Mouse (Mus musculus): ENCODE measurements around the gene Rrp9.

Rrp9 gene

GRCm38 (mm10) chr9:106475663-106476001, at the start of gene Rrp9:
Gene Rrp9, plus strand, starts transcription at chr9:106475963.
- no peak for DNase-seq (ENCODE audit: low read depth, low spot score)

- DNase-seq (ENCODE audit: low read depth, low spot score), result no peak
Observed at GRCm38 (mm10) chr9:106428719-106429220, 47.0 kb upstream of the Rrp9 start.

GRCm38 (mm10) chr9:106429221-106430014, 46.3 kb upstream of the Rrp9 start, which contains the start of gene Rpl29:
Gene Rpl29, plus strand, starts transcription at chr9:106429454.
- DNase-seq (ENCODE audit: low read depth, low spot score), result peak; percentile 93

- DNase-seq (ENCODE audit: low read depth, low spot score), result no peak
Observed at GRCm38 (mm10) chr9:106430015-106430264, 45.8 kb upstream of the Rrp9 start.

GRCm38 (mm10) chr9:106433389-106433788, 42.4 kb upstream of the Rrp9 start:
- no peak for DNase-seq (ENCODE audit: low read depth, low spot score)

GRCm38 (mm10) chr9:106436566-106436965, 39.2 kb upstream of the Rrp9 start:
- DNase-seq (ENCODE audit: low read depth, low spot score), result no peak

GRCm38 (mm10) chr9:106442680-106443079, 33.1 kb upstream of the Rrp9 start:
- DNase-seq (ENCODE audit: low read depth, low spot score), result no peak

- no peak for DNase-seq (ENCODE audit: low read depth, low spot score)
Observed at GRCm38 (mm10) chr9:106444836-106445235, 30.9 kb upstream of the Rrp9 start.

- peak; percentile 97 for DNase-seq (ENCODE audit: low read depth, low spot score)
Observed at GRCm38 (mm10) chr9:106447348-106447747, 28.4 kb upstream of the Rrp9 start, which contains the start of the genes Abhd14b and Abhd14a. Gene Abhd14b, plus strand, starts transcription at chr9:106447459. Gene Abhd14a, minus strand, starts transcription at chr9:106447678.

GRCm38 (mm10) chr9:106447951-106448350, 27.8 kb upstream of the Rrp9 start:
- no peak for DNase-seq (ENCODE audit: low read depth, low spot score)

- DNase-seq (ENCODE audit: low read depth, low spot score), result peak; percentile 88
Observed at GRCm38 (mm10) chr9:106448498-106449031, 27.2 kb upstream of the Rrp9 start.

GRCm38 (mm10) chr9:106449947-106450346, 25.8 kb upstream of the Rrp9 start:
- DNase-seq (ENCODE audit: low read depth, low spot score), result no peak

GRCm38 (mm10) chr9:106450661-106451060, 25.1 kb upstream of the Rrp9 start:
- peak; percentile 52 for DNase-seq (ENCODE audit: low read depth, low spot score)

- no peak for DNase-seq (ENCODE audit: low read depth, low spot score)
Observed at GRCm38 (mm10) chr9:106451298-106451697, 24.5 kb upstream of the Rrp9 start.

- no peak for DNase-seq (ENCODE audit: low read depth, low spot score)
Observed at GRCm38 (mm10) chr9:106451899-106452298, 23.9 kb upstream of the Rrp9 start.

GRCm38 (mm10) chr9:106452351-106452750, 23.4 kb upstream of the Rrp9 start:
- no peak for DNase-seq (ENCODE audit: low read depth, low spot score)

- DNase-seq (ENCODE audit: low read depth, low spot score), result no peak
Observed at GRCm38 (mm10) chr9:106452821-106453220, 22.9 kb upstream of the Rrp9 start.

GRCm38 (mm10) chr9:106453271-106454070, 22.3 kb upstream of the Rrp9 start, which contains the start of gene Pcbp4:
Gene Pcbp4, plus strand, starts transcription at chr9:106453291.
- no peak for DNase-seq (ENCODE audit: low read depth, low spot score)

GRCm38 (mm10) chr9:106454071-106454761, 21.5 kb upstream of the Rrp9 start:
- DNase-seq (ENCODE audit: low read depth, low spot score), result no peak

GRCm38 (mm10) chr9:106454888-106455681, 20.7 kb upstream of the Rrp9 start:
- DNase-seq (ENCODE audit: low read depth, low spot score), result no peak

Measured in skeletal muscle tissue, adult 2 months (tissue).